Comparison of ENCODE assay signal across 9 mouse cellular contexts in genomic region chr10:17946046-17946445, GRCm38 (mm10). TPM values are rescaled to one million over a fixed set of nuclear protein-coding genes. Genes with fewer than 3 reads are reported as not detected.
DNase-seq lines count a peak whose midpoint lies in the region; ATAC-seq lines count a peak whose summit lies in the region.
"Had no signal": no experiment of that assay in that cellular context is flagged by ENCODE, and none has a peak within 500 bp of the region (broad histone marks: within the 10 kb centered on the region; RNA-seq: fewer than 3 reads in every experiment).

No protein-coding gene starts in this region.

- no peak overlapping the region for H3K27ac ChIP-seq in kidney, embryonic 16.5 days (ENCODE audit: low read length)
- no peak overlapping the region for H3K27ac ChIP-seq in limb, embryonic 11.5 days (replicated peaks; ENCODE audit: low read depth, low read length)

- peak overlapping the region; percentile 30 for H3K4me3 ChIP-seq in kidney, embryonic 16.5 days (ENCODE audit: low read length)
- peak overlapping the region; percentile 86 for H3K4me3 ChIP-seq in erythroblast, embryonic 14.5 days (replicated peaks)
- H3K4me3 ChIP-seq in limb, embryonic 11.5 days (ENCODE audit: low read depth, low read length), result no peak overlapping the region

- no peaks in the 10 kb centered on the region for H3K27me3 ChIP-seq in kidney, embryonic 16.5 days (ENCODE audit: insufficient read depth, low read length)
- H3K27me3 ChIP-seq in erythroblast, embryonic 14.5 days (ENCODE audit: control insufficient read depth), result no peaks in the 10 kb centered on the region
- H3K27me3 ChIP-seq in limb, embryonic 11.5 days (ENCODE audit: control insufficient read depth, insufficient read depth, low read length), result no peaks in the 10 kb centered on the region

- H3K9me3 ChIP-seq in kidney, embryonic 16.5 days (ENCODE audit: low read length), result no peaks in the 10 kb centered on the region
- H3K9me3 ChIP-seq in erythroblast, embryonic 14.5 days (ENCODE audit: control insufficient read depth, low read length), result no peaks in the 10 kb centered on the region
- H3K9me3 ChIP-seq in limb, embryonic 11.5 days (ENCODE audit: control insufficient read depth, low read length), result no peaks in the 10 kb centered on the region

- peaks cover 8% of the 10 kb centered on the region for H3K4me1 ChIP-seq in kidney, embryonic 16.5 days (ENCODE audit: insufficient read depth, low read length)
- peaks cover 24% of the 10 kb centered on the region for H3K4me1 ChIP-seq in erythroblast, embryonic 14.5 days (ENCODE audit: control insufficient read depth)
- peaks cover 6% of the 10 kb centered on the region; the same call in 1 of the 2 replicates for H3K4me1 ChIP-seq in limb, embryonic 11.5 days (ENCODE audit: control insufficient read depth, insufficient read depth, low read length)

- WGBS in kidney, embryonic 16.5 days, result 49% methylated on average over 3 of the region's 3 CpGs
- WGBS in limb, embryonic 11.5 days, result 74% methylated on average over 3 of the region's 3 CpGs

- peak overlapping the region; percentile 52 for H3K4me2 ChIP-seq in kidney, embryonic 16.5 days (replicated peaks; ENCODE audit: low read depth, low read length)
- peak overlapping the region; percentile 28; the same call in 1 of the 2 replicates for H3K4me2 ChIP-seq in limb, embryonic 11.5 days (ENCODE audit: low read depth, severe bottlenecking)

- 0 out of 2 replicates have a peak overlapping the region, but pooled peaks have one; percentile 41 for H3K9ac ChIP-seq in kidney, embryonic 16.5 days (replicated peaks; ENCODE audit: low read length)
- H3K9ac ChIP-seq in limb, embryonic 11.5 days (ENCODE audit: low read length), result no peak overlapping the region

- no peak for ATAC-seq in kidney, embryonic 16.5 days (ENCODE audit: low FRiP score, low TSS enrichment)
- no peak for ATAC-seq in limb, embryonic 11.5 days (ENCODE audit: insufficient number of reproducible peaks, low FRiP score, low TSS enrichment, low read depth)
- ATAC-seq in megakaryocyte, adult 5-6 weeks (ENCODE audit: poor library complexity, severe bottlenecking), result no peak

- no peak for DNase-seq in kidney, adult 8-10 months
- DNase-seq in limb, embryonic 11.5 days (ENCODE audit: low spot score), result no peak
- peak; percentile 35 for DNase-seq in naive thymus-derived CD4-positive, alpha-beta T cell, adult 2 months (ENCODE audit: low read depth)
- DNase-seq in cerebellum, adult 18-20 months, result no peak
- DNase-seq in urinary bladder, adult 2 months (ENCODE audit: low spot score), result no peak
- DNase-seq: lung, postnatal 14 days had no signal

- H3K36me3 ChIP-seq in kidney, embryonic 16.5 days (ENCODE audit: insufficient read depth, low read length), result no peaks in the 10 kb centered on the region
- peaks cover 17% of the 10 kb centered on the region for H3K36me3 ChIP-seq in erythroblast, embryonic 14.5 days (ENCODE audit: control insufficient read depth)
- no peaks in the 10 kb centered on the region for H3K36me3 ChIP-seq in limb, embryonic 11.5 days (ENCODE audit: control insufficient read depth, insufficient read depth, low read length)

RNA-seq across cellular contexts. Expression of gene Heca, which starts 1.8 kb away (rescaled TPM):
- 2.9 and 5.2 TPM in 2 replicates for polyA plus RNA-seq in kidney, embryonic 16.5 days (2015; fragmentation: Nextera tagmentation; extraction: Ambion mirVana)
- 0.58 and 0.67 TPM in 2 replicates for polyA plus RNA-seq in erythroblast, embryonic 14.5 days (2012)
- polyA plus RNA-seq in limb, embryonic 11.5 days (2014; fragmentation: Nextera tagmentation; extraction: Ambion mirVana), result 3.8 and 4.1 TPM in 2 replicates
- 25.5 and 30.7 TPM in 2 replicates for total RNA-seq in megakaryocyte, adult 5-6 weeks (2015)
- total RNA-seq in megakaryocyte, adult 5-6 weeks (2017), result 46.4 and 63.9 TPM in 2 replicates
- polyA plus RNA-seq in urinary bladder, adult 2 months (2012; rRNA removed), result 21.7 and 22.3 TPM in 2 replicates
